Mouse (Mus musculus) limb, embryonic 11.5 days (tissue): Measurements from ENCODE around the gene Fasn. TPM values are rescaled to one million over a fixed set of nuclear protein-coding genes. Genes with fewer than 3 reads are reported as not detected.
"Not testable (repeated sequence)": the region's sequence is repeated elsewhere in the genome, so short reads cannot be mapped to it uniquely, and the experiment has no call there.

Experiments
- ATAC-seq: fragments of 200-750 bp; cut with Nextera tagmentation; 2 replicates; pipeline ENCODE4 v1.8.0; 2017; ENCODE audit warnings: low read depth; ENCODE audit not compliant: insufficient number of reproducible peaks, low FRiP score, low TSS enrichment
- DNase-seq: peaks from one replicate; pipeline ENCODE4 v3.0.0-alpha.2; 2015; ENCODE audit warnings: low spot score
- H3K27ac ChIP-seq: fragments of 300-500 bp; sonication (generic); replicated peaks from 2 replicates; pipeline ENCODE4 v1.5.1; 2014; ENCODE audit warnings: low read depth, mild to moderate bottlenecking, low read length
- H3K27me3 ChIP-seq: fragments of 300-500 bp; sonication (generic); 2 replicates; pipeline ENCODE4 v1.6.1; 2014; ENCODE audit warnings: mild to moderate bottlenecking, low read length, mixed read lengths; ENCODE audit not compliant: control insufficient read depth, insufficient read depth
- H3K36me3 ChIP-seq: fragments of 300-500 bp; sonication (generic); 2 replicates; pipeline ENCODE4 v1.6.1; 2014; ENCODE audit warnings: mild to moderate bottlenecking, low read length, moderate library complexity, mixed read lengths; ENCODE audit not compliant: control insufficient read depth, insufficient read depth
- H3K4me1 ChIP-seq: fragments of 300-500 bp; sonication (generic); 2 replicates; pipeline ENCODE4 v1.6.1; 2014; ENCODE audit warnings: low read length, mixed read lengths; ENCODE audit not compliant: control insufficient read depth, insufficient read depth
- H3K4me2 ChIP-seq: fragments of 300-500 bp; sonication (generic); 2 replicates; pipeline ENCODE4 v1.6.1; 2014; ENCODE audit warnings: low read depth, mild to moderate bottlenecking, moderate library complexity; ENCODE audit not compliant: severe bottlenecking
- H3K4me3 ChIP-seq: fragments of 300-500 bp; sonication (generic); 2 replicates; pipeline ENCODE4 v1.5.1; 2014; ENCODE audit warnings: low read depth, low read length
- H3K9ac ChIP-seq: fragments of 300-500 bp; sonication (generic); 2 replicates; pipeline ENCODE4 v1.6.1; 2014; ENCODE audit warnings: mild to moderate bottlenecking, low read length
- H3K9me3 ChIP-seq: fragments of 300-500 bp; sonication (generic); 2 replicates; pipeline ENCODE4 v1.6.1; 2016; ENCODE audit warnings: low read length; ENCODE audit not compliant: control insufficient read depth
- WGBS: fragments of 180-500 bp; shearing (Covaris S2); extraction: QIAGEN DNeasy Blood & Tissue Kit; methylation state at CpG from one replicate; pipeline ENCODE4 v1.1.7; 2014; 5-methylcytosine and 5-hydroxymethylcytosine counted together
- polyA plus RNA-seq: library from polyadenylated mRNA; unstranded; fragments of >200 nt; fragmentation: Nextera tagmentation; extraction: Ambion mirVana; gene quantifications from 2 replicates; pipeline ENCODE4 v1.2.1, GENCODE M21; 2014

The Fasn gene
- polyA plus RNA-seq, 1 experiment from 2014 or later = 87.3 TPM

DNA sequence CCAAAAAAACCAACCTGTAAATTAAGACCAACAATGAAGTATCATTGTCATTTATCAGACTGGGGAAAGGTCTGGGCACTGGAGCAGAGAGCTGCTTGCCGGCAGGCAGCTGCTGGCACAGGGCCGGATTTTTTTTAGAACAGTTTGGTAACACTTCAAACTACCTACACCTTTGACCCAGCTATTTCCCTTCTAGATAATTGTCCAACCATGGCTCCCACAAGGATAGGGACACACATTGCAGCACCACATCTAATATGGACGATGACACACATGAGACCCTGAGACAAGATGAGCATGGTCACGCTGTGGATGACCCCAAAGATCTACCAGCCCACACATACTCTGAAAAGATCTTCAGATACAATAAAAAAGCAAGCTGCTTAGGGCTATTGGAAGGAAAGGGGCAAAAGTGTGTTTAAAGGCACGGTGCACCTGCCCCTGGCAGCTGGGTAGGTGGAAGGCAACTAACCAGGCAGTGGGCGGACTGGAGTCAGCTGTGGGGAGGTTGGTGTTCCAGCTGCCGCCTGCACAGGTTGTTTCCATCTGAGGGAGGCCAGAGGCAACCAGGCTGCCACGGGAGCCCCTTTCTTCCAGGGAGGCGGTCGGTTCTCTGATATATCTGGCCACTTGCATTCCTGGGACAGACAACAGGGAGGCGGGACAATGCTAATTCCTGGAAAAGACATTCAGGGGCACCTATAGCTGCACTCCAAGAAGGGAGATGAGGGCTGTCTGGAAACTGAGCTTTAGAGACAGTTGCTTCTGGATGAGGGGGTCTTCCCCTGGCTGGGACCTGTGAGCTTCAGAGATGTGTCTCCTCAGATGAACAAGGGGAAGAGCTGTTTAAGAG lies 28.0 kb upstream of the Fasn start:
- Histone ChIP-seq H3K27ac (no peak overlapping the region), H3K9me3 (no peaks in the 10 kb centered on the region), H3K4me2 (no peak overlapping the region), H3K27me3 (no peaks in the 10 kb centered on the region), H3K4me3 (no peak overlapping the region), H3K9ac (no peak overlapping the region), H3K36me3 (no peaks in the 10 kb centered on the region), H3K4me1 (no peaks in the 10 kb centered on the region)
- no peak for ATAC-seq
- 77% methylated on average over 11 of the region's 11 CpGs for WGBS
- no peak for DNase-seq

DNA sequence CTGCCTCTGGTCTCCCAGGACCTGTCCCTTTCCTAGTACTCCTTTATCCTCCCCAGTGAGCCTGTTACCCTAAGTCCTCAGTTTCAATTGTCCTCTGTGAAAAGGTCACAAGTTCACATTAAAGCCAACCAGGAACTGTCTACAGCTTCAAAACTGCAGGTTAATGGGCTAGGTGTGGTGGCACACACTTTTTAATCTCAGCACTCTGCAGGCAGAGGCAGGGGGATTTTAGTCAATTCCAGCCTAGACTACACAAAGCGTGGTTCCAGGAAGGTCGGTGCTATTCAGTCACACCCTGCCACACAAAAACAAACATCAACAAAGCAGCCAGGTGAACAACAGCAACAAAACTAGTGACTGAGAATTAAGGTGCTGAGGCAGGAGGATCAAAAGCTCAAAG lies 27.2 kb upstream of the Fasn start:
- no peaks in the 10 kb centered on the region for H3K36me3 ChIP-seq
- no peak overlapping the region for H3K4me3 ChIP-seq
- no peak for ATAC-seq
- WGBS = 79% methylated on average over 2 of the region's 2 CpGs
- no peaks in the 10 kb centered on the region for H3K9me3 ChIP-seq
- no peak overlapping the region for H3K27ac ChIP-seq
- no peaks in the 10 kb centered on the region for H3K4me1 ChIP-seq
- H3K9ac ChIP-seq = no peak overlapping the region
- no peak overlapping the region for H3K4me2 ChIP-seq
- no peak for DNase-seq
- no peaks in the 10 kb centered on the region for H3K27me3 ChIP-seq

DNA sequence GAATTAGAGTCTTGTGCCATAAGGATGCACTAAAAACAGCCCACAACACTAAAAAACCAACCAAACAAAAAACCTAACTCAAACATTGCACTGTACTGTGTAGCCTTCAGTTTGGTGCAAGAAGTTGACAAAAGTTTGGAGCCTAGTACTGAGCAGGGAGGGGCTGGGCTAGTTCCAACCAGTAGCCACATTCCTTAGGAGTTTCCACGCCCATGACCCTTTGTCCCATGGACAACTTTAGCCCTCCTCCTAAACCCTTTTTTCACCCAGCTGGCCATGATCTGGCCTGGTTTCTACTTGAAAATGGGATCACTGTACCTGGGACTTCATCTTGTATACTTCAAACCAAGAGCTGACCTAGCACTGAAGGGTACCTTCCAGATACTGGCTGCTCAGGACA lies 26.8 kb upstream of the Fasn start:
- Histone ChIP-seq H3K27me3 (no peaks in the 10 kb centered on the region), H3K4me2 (no peak overlapping the region), H3K4me1 (no peaks in the 10 kb centered on the region), H3K9me3 (no peaks in the 10 kb centered on the region), H3K36me3 (no peaks in the 10 kb centered on the region), H3K4me3 (no peak overlapping the region), H3K9ac (no peak overlapping the region), H3K27ac (no peak overlapping the region)
- 78% methylated on average over 1 of the region's 1 CpGs for WGBS
- no peak for ATAC-seq
- no peak for DNase-seq

DNA sequence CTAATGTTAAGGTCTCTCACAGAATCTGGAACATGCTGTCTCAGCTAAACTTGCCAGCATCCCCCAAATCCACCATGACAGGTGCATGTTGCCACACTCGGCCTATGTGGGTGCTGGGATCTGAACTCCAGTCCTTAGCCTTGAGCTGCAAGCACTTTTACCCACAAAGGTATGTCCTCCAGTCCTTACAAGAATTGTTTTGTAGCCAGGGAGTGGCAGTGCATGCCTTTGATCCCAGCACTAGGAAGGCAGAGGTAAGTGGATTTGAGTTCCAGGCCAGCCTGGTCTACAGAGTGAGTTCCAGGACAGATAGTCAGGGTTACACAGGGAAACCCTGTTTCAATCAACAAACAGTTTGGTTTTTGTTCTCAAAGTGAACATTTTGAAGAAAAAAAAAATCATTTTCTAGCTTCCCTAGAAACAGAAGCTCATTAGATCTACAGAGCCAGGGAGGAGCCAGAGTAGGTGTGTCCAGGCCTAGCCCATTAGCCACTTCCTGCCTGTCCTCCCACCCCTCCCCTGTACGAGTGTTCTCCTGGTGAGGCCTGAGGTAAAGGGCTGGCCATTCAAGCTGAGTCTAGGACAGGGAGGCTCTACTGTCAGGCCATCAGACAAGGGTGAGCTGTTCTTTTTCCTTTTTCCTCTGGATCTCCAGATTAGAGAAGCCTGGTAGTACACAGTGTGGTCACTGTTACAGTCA lies 26.1 kb upstream of the Fasn start:
- ATAC-seq = no peak
- Histone ChIP-seq H3K27ac (no peak overlapping the region), H3K4me1 (no peaks in the 10 kb centered on the region), H3K27me3 (no peaks in the 10 kb centered on the region), H3K4me3 (no peak overlapping the region), H3K9me3 (no peaks in the 10 kb centered on the region), H3K36me3 (no peaks in the 10 kb centered on the region), H3K4me2 (no peak overlapping the region), H3K9ac (no peak overlapping the region)
- no peak for DNase-seq
- WGBS = 55% methylated on average over 2 of the region's 2 CpGs

DNA sequence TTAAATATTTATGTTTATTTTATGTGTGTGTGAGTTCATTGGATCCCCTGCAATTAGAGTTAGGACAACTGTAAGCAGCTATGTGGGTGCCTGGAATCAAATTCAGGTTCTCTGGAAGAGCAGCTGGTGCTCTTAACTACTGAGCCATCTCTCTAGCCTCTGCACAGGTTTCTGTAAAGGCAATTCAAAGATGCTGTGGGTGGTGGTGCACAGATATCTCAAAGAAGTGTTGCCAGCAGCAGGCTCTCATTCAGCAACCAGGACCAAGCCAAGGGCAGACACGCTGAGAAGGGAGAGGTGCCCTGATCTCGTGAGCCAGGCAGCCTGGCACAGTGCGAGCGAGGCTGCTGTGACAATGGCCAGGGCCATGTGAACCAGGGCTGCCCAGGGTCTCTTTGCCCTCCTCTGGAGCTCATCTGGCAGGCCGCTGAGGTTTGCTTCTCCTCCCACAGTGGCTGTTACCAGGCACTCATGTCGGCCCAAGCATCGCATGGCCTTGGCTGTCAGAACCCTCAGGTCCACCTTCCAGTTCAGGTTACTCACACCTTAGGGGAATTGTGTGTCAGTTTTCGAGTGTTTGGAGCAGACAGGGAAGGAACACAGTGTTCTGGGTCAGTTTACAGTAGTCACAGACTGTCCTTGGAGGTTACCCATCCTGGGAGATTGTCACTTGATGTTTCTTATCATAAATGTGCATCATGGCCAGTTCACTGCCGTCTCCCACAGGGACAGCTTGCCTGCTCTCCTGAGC lies 22.6 kb upstream of the Fasn start:
- no peaks in the 10 kb centered on the region for H3K4me1 ChIP-seq
- H3K9ac ChIP-seq = no peak overlapping the region
- H3K4me2 ChIP-seq = no peak overlapping the region
- H3K4me3 ChIP-seq = no peak overlapping the region
- H3K27ac ChIP-seq = no peak overlapping the region
- DNase-seq = no peak
- no peaks in the 10 kb centered on the region for H3K9me3 ChIP-seq
- H3K27me3 ChIP-seq = no peaks in the 10 kb centered on the region
- ATAC-seq = no peak
- 84% methylated on average over 9 of the region's 9 CpGs for WGBS
- no peaks in the 10 kb centered on the region for H3K36me3 ChIP-seq

DNA sequence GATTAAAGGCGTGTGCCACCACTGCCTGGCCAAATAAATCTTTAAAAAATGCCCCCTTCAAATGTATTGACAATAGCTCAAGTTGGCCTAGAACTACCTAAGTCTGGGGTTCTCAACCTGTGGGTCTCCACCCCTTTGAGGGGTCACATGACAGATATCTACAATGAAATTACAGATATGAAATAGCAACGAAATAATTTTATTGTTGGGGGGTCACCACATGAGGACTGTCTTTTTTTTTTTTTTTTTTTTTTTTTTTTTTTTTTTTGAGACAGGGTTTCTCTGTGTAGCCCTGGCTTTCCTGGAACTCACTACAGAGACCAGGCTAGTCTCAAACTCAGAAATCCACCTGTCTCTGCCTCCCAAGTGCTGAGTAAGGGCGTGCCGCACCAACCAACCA lies 20.0 kb upstream of the Fasn start:
- ATAC-seq = no peak
- no peaks in the 10 kb centered on the region for H3K9me3 ChIP-seq
- no peak overlapping the region for H3K4me2 ChIP-seq
- H3K27ac ChIP-seq = no peak overlapping the region
- H3K36me3 ChIP-seq = no peaks in the 10 kb centered on the region
- no peak overlapping the region for H3K9ac ChIP-seq
- DNase-seq = no peak
- 87% methylated on average over 4 of the region's 4 CpGs for WGBS
- H3K4me3 ChIP-seq = no peak overlapping the region
- H3K27me3 ChIP-seq = no peaks in the 10 kb centered on the region
- no peaks in the 10 kb centered on the region for H3K4me1 ChIP-seq

DNA sequence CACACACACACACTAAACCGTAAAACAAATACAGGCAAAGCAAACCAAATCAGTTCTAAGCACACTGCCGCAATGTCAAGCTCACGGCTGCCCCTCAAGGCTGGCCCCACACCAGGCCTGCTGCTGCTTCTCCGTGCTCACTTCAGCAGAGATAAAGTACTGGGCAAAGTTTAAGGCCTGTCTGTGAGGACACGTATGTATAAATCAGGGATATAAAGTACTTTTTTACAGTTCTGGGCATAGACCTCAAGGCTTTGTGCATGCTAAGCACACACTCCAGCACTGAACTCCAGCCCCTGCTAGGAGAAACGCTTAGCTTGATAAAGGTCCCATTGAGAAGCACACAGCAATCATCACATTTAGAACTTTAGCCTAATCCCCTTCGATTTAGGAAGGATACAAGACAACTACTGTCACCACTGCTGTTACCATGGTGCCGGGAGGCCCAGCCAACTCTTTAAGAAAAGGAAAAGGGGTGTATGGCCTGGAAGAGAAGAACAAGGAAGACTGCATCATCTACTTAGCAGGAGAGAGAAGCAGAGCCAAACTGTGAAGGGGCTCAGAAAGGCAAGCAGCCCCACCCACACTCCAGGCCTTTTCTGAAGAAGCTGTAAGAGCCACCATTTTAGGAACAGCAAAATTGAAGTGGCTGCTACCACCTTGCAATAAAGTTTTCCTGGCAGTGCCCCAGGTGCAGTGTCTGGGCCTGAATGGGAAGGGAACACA lies 9.4 kb upstream of the Fasn start:
- Histone ChIP-seq H3K4me1 (no peaks in the 10 kb centered on the region), H3K4me3 (no peak overlapping the region), H3K27me3 (no peaks in the 10 kb centered on the region), H3K9ac (no peak overlapping the region), H3K27ac (no peak overlapping the region), H3K9me3 (no peaks in the 10 kb centered on the region), H3K4me2 (no peak overlapping the region), H3K36me3 (no peaks in the 10 kb centered on the region)
- no peak for ATAC-seq
- DNase-seq = no peak
- WGBS = 84% methylated on average over 8 of the region's 8 CpGs

DNA sequence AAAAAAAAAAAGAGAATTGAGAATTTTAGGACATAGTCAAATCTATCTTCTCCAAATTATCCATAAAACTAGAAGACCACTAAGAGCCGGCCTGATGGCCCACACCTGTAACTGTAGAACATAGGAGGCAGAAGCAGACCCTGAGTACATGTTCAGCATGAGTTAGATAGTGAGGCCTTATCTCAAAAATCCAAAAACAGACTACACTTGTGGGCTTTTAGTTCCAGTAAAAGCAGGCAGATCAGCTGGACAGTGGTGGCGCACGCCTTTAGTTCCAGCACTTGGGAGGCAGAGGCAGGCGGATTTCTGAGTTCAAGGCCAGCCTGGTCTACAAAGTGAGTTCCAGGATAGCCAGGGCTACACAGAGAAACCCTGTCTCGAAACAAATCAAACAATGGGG lies 8.6 kb upstream of the Fasn start:
- 95% methylated on average over 5 of the region's 5 CpGs for WGBS
- not testable (repeated sequence) for H3K36me3 ChIP-seq

More for the DNA sequence above, 8.6 kb upstream of the Fasn start:
- H3K4me1 ChIP-seq, H3K4me3 ChIP-seq, H3K9me3 ChIP-seq, DNase-seq, H3K9ac ChIP-seq, H3K4me2 ChIP-seq, ATAC-seq, H3K27ac ChIP-seq, H3K27me3 ChIP-seq: not testable (repeated sequence)
